Mouse (Mus musculus): Measurements from ENCODE around the gene Cd37. TPM values are rescaled to one million over a fixed set of nuclear protein-coding genes. Genes with fewer than 3 reads are reported as not detected.

Cd37 gene
- total and polyA plus RNA-seq, 2 experiments from 2014 or later, result 1.5 to 1.7 TPM

- no peak overlapping the region for H3K4me2 ChIP-seq (ENCODE audit: low read depth, low read length, poor library complexity, severe bottlenecking)
- 68% methylated on average over 13 of the region's 13 CpGs for WGBS
- no peaks in the 10 kb centered on the region for H3K36me3 ChIP-seq (ENCODE audit: insufficient read depth, low read length)
- peaks cover 9% of the 10 kb centered on the region; the same call in 1 of the 2 replicates for H3K4me1 ChIP-seq (ENCODE audit: insufficient read depth, low read length)
- no peak overlapping the region for H3K4me3 ChIP-seq (ENCODE audit: low read depth, low read length)
- no peak overlapping the region for H3K9ac ChIP-seq (replicated peaks; ENCODE audit: low read length, poor library complexity, severe bottlenecking)
- TF ChIP-seq CTCF (IDR thresholded peaks at IDR 0.05), result no peak
- no peaks in the 10 kb centered on the region for H3K9me3 ChIP-seq (ENCODE audit: low read length)
- H3K27ac ChIP-seq (ENCODE audit: low read depth, low read length), result no peak overlapping the region
- no peak for ATAC-seq (ENCODE audit: low FRiP score)
- H3K27me3 ChIP-seq (ENCODE audit: insufficient read depth, low read length), result peaks cover 5% of the 10 kb centered on the region; the same call in 1 of the 2 replicates
- DNase-seq (ENCODE audit: low spot score), result no peak
Measured at GRCm38 (mm10) chr7:45232716-45233465, 6.0 kb downstream of the Cd37 start.

GRCm38 (mm10) chr7:45231941-45232340 is 7.0 kb downstream of the Cd37 start:
- WGBS, result 91% methylated on average over 11 of the region's 11 CpGs
- H3K36me3 ChIP-seq (ENCODE audit: insufficient read depth, low read length), result no peaks in the 10 kb centered on the region
- no peak for TF ChIP-seq CTCF (IDR thresholded peaks at IDR 0.05)
- no peak for DNase-seq (ENCODE audit: low spot score)
- no peak overlapping the region for H3K27ac ChIP-seq (ENCODE audit: low read depth, low read length)
- ATAC-seq (ENCODE audit: low FRiP score), result no peak
- peaks cover 5% of the 10 kb centered on the region; the same call in 1 of the 2 replicates for H3K27me3 ChIP-seq (ENCODE audit: insufficient read depth, low read length)
- H3K4me2 ChIP-seq (ENCODE audit: low read depth, low read length, poor library complexity, severe bottlenecking), result no peak overlapping the region
- no peaks in the 10 kb centered on the region for H3K9me3 ChIP-seq (ENCODE audit: low read length)
- H3K9ac ChIP-seq (replicated peaks; ENCODE audit: low read length, poor library complexity, severe bottlenecking), result no peak overlapping the region
- H3K4me3 ChIP-seq (ENCODE audit: low read depth, low read length), result no peak overlapping the region
- H3K4me1 ChIP-seq (ENCODE audit: insufficient read depth, low read length), result peaks cover 9% of the 10 kb centered on the region; the same call in 1 of the 2 replicates

DNA sequence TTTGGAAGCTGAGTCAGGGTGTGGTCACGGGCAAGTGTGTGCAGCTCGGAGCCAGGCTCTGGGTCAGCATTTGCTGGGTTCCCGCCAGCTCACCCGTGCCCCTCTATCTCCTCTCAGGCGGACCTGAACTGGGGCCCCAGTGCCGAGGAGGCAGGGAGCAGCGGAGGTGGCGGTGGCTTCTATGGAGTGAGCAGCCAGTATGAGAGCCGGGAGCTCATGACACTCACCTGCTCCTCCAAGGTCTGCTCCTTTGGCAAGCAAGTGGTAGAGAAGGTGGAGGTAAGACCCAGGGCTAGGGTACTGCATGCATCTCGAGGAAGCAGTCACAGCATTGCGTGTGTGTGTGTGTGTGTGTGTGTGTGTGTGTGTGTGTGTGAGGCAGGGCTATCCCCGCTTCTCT is 7.7 kb downstream of the Cd37 start:
- Histone ChIP-seq H3K4me3 (ENCODE audit: low read depth, low read length) (no peak overlapping the region), H3K4me2 (ENCODE audit: low read depth, low read length, poor library complexity, severe bottlenecking) (no peak overlapping the region), H3K27me3 (ENCODE audit: insufficient read depth, low read length) (peaks cover 5% of the 10 kb centered on the region; the same call in 1 of the 2 replicates), H3K4me1 (ENCODE audit: insufficient read depth, low read length) (peaks cover 9% of the 10 kb centered on the region; the same call in 1 of the 2 replicates), H3K9me3 (ENCODE audit: low read length) (no peaks in the 10 kb centered on the region), H3K36me3 (ENCODE audit: insufficient read depth, low read length) (no peaks in the 10 kb centered on the region), H3K27ac (ENCODE audit: low read depth, low read length) (no peak overlapping the region), H3K9ac (replicated peaks; ENCODE audit: low read length, poor library complexity, severe bottlenecking) (no peak overlapping the region)
- DNase-seq (ENCODE audit: low spot score) (no peak), ATAC-seq (ENCODE audit: low FRiP score) (no peak)
- TF ChIP-seq CTCF (IDR thresholded peaks at IDR 0.05), result no peak
- WGBS, result 92% methylated on average over 12 of the region's 12 CpGs

DNA sequence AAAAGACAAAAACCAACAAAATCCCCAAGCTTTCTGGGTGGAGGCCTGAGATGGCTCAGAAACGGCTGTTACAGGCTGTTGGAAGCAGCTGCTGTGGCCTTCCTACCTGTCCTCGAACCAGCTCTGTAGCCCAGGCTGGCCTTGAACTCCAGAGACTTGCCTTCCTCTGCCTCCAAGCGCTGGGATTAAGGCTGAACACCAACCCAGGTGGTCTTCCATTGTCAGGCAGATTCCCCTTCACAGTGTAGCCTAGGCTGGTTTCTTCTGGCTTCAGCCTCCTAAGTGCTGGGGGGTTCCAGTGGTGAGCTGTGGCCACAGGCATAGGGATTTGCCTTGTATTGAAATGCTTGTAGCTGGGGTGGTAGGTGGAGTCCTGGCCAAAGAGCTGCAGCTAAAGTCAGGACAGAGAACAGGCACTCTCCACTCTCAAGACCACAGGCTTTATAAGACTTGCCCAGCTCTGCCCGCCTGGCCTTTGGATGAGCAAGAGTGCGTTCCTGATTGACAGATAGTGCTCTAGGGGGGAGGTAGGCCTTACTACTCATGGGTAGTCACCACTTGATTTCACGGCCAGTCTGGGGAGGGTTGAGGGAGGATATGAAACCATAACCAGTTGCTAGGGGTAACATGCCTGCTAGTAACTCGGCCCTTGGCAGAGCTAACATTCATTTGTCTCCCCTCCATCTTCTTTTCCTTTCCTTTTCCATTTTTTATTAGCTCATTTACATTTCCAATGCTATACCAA is 9.3 kb downstream of the Cd37 start:
- WGBS, result 85% methylated on average over 7 of the region's 7 CpGs
- H3K9ac ChIP-seq (replicated peaks; ENCODE audit: low read length, poor library complexity, severe bottlenecking), result no peak overlapping the region
- DNase-seq (ENCODE audit: low spot score) (no peak), ATAC-seq (ENCODE audit: low FRiP score) (no peak)
- H3K4me3 ChIP-seq (ENCODE audit: low read depth, low read length), result no peak overlapping the region
- H3K4me1 ChIP-seq (ENCODE audit: insufficient read depth, low read length), result peaks cover 2% of the 10 kb centered on the region; the same call in 1 of the 2 replicates
- no peak for TF ChIP-seq CTCF (IDR thresholded peaks at IDR 0.05)
- H3K9me3 ChIP-seq (ENCODE audit: low read length), result no peaks in the 10 kb centered on the region
- H3K36me3 ChIP-seq (ENCODE audit: insufficient read depth, low read length), result no peaks in the 10 kb centered on the region
- H3K27me3 ChIP-seq (ENCODE audit: insufficient read depth, low read length), result 0 out of 2 replicates have a peak, but pooled peaks cover under 1% of the 10 kb centered on the region
- no peak overlapping the region for H3K27ac ChIP-seq (ENCODE audit: low read depth, low read length)
- H3K4me2 ChIP-seq (ENCODE audit: low read depth, low read length, poor library complexity, severe bottlenecking), result no peak overlapping the region

DNA sequence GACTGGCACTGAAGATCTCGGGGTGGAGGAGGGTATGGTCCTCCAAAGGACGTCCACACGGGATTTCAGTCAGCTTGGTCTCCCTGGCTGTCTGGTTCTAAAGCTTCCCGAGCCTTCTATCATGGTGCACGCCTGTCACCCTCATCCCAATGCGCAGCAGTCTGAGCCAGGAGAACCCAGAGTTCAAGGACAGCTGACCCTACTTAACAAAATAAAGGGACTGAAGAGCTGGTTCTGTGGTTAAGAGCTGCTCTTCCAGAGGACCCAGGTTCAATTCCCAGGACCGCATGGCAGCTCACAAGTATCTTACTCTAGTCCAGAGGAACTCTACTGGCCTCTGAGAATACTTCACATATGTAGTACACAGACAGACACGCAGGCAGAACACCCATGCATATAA is 9.9 kb downstream of the Cd37 start:
- DNase-seq (ENCODE audit: low spot score) (no peak), ATAC-seq (ENCODE audit: low FRiP score) (no peak)
- Histone ChIP-seq H3K9me3 (ENCODE audit: low read length) (no peaks in the 10 kb centered on the region), H3K4me3 (ENCODE audit: low read depth, low read length) (no peak overlapping the region), H3K27ac (ENCODE audit: low read depth, low read length) (no peak overlapping the region), H3K4me1 (ENCODE audit: insufficient read depth, low read length) (no peaks in the 10 kb centered on the region), H3K9ac (replicated peaks; ENCODE audit: low read length, poor library complexity, severe bottlenecking) (no peak overlapping the region), H3K36me3 (ENCODE audit: insufficient read depth, low read length) (no peaks in the 10 kb centered on the region), H3K4me2 (ENCODE audit: low read depth, low read length, poor library complexity, severe bottlenecking) (no peak overlapping the region), H3K27me3 (ENCODE audit: insufficient read depth, low read length) (no peaks in the 10 kb centered on the region)
- 92% methylated on average over 8 of the region's 8 CpGs for WGBS
- TF ChIP-seq CTCF (IDR thresholded peaks at IDR 0.05), result no peak

GRCm38 (mm10) chr7:45228548-45228947 is 10.4 kb downstream of the Cd37 start:
- Histone ChIP-seq H3K27ac (ENCODE audit: low read depth, low read length) (no peak overlapping the region), H3K27me3 (ENCODE audit: insufficient read depth, low read length) (no peaks in the 10 kb centered on the region), H3K9ac (replicated peaks; ENCODE audit: low read length, poor library complexity, severe bottlenecking) (no peak overlapping the region), H3K4me1 (ENCODE audit: insufficient read depth, low read length) (no peaks in the 10 kb centered on the region), H3K4me3 (ENCODE audit: low read depth, low read length) (no peak overlapping the region), H3K4me2 (ENCODE audit: low read depth, low read length, poor library complexity, severe bottlenecking) (no peak overlapping the region), H3K9me3 (ENCODE audit: low read length) (no peaks in the 10 kb centered on the region), H3K36me3 (ENCODE audit: insufficient read depth, low read length) (no peaks in the 10 kb centered on the region)
- no peak for TF ChIP-seq CTCF (IDR thresholded peaks at IDR 0.05)
- 94% methylated on average over 18 of the region's 18 CpGs for WGBS
- ATAC-seq (ENCODE audit: low FRiP score) (no peak), DNase-seq (ENCODE audit: low spot score) (no peak)
